Mouse (Mus musculus) ES-E14 (cell line): Measurements from ENCODE around the gene Slc24a1. TPM values are rescaled to one million over a fixed set of nuclear protein-coding genes. Genes with fewer than 3 reads are reported as not detected.

Experiments
- DNase-seq: peaks from one replicate; pipeline ENCODE4 v3.0.0-alpha.2; 2013; ENCODE audit warnings: low read depth, low spot score
- H3K27ac ChIP-seq: 2 replicates; pipeline ENCODE4 v1.5.1; 2012; ENCODE audit warnings: low read depth, mild to moderate bottlenecking, low read length, moderate library complexity, mixed read lengths; ENCODE audit not compliant: poor library complexity, insufficient read depth, severe bottlenecking
- H3K36me3 ChIP-seq: 2 replicates; pipeline ENCODE4 v1.6.1; 2012; ENCODE audit warnings: mild to moderate bottlenecking, low read length, moderate library complexity, mixed read lengths; ENCODE audit not compliant: control insufficient read depth, poor library complexity, insufficient read depth, severe bottlenecking
- H3K4me1 ChIP-seq, 2 experiments: fragments of 150-350 bp in 1 of 2; sonication (generic) in 1 of 2; 2 replicates each; pipeline ENCODE4 v1.6.1; 2012; ENCODE audit warnings: low read length in 2 of 2, mild to moderate bottlenecking in 1 of 2, mixed read lengths in 1 of 2; ENCODE audit not compliant: control insufficient read depth in 2 of 2, insufficient read depth in 2 of 2, poor library complexity in 1 of 2
- H3K4me3 ChIP-seq, 2 experiments: fragments of 150-350 bp in 1 of 2; sonication (generic) in 1 of 2; 2 replicates each; pipeline ENCODE4 v1.5.1; 2012; ENCODE audit warnings: low read length in 2 of 2, low read depth in 1 of 2, mild to moderate bottlenecking in 1 of 2, mixed read lengths in 1 of 2; ENCODE audit not compliant: insufficient read depth in 1 of 2, poor library complexity in 1 of 2, severe bottlenecking in 1 of 2
- H3K9ac ChIP-seq: 2 replicates; pipeline ENCODE4 v1.6.1; 2012; ENCODE audit warnings: low read depth, mild to moderate bottlenecking, low read length, mixed read lengths; ENCODE audit not compliant: poor library complexity, insufficient read depth, severe bottlenecking
- H3K9me3 ChIP-seq: fragments of 150-350 bp; sonication (generic); 2 replicates; pipeline ENCODE4 v1.6.1; 2012; ENCODE audit warnings: low read depth, mild to moderate bottlenecking, low read length; ENCODE audit not compliant: control insufficient read depth, insufficient read depth
- CHD2 ChIP-seq: IDR thresholded peaks from 2 replicates; pipeline ENCODE4 v1.6.1; 2014; ENCODE audit warnings: mild to moderate bottlenecking, low read depth, low read length, inconsistent platforms
- HCFC1 ChIP-seq: IDR thresholded peaks from 2 replicates; pipeline ENCODE4 v1.6.1; 2012; ENCODE audit warnings: low read length, inconsistent platforms, borderline replicate concordance; ENCODE audit not compliant: insufficient read depth
- MAFK ChIP-seq: IDR thresholded peaks from 2 replicates; pipeline ENCODE4 v1.6.1; 2014; ENCODE audit warnings: mild to moderate bottlenecking, low read depth, low read length, inconsistent platforms; ENCODE audit not compliant: insufficient read depth
- ZC3H11A ChIP-seq: IDR thresholded peaks from 2 replicates; pipeline ENCODE4 v1.6.1; 2012; ENCODE audit warnings: low read depth, mild to moderate bottlenecking, inconsistent platforms, low read length, borderline replicate concordance
- ZNF384 ChIP-seq: IDR thresholded peaks from 2 replicates; pipeline ENCODE4 v1.6.1; 2012; ENCODE audit warnings: low read depth, low read length, inconsistent platforms
- in situ Hi-C, 2 experiments: fragments of 600-800 bp; cut with MboI; formaldehyde crosslinking; loops; one replicate each; pipeline ENCODE4 v1.15.1; 2025; ENCODE audit warnings: low sequenced_read_pairs in 2 of 2, inconsistent platforms in 1 of 2; ENCODE audit not compliant: unreplicated experiment in 2 of 2
- total RNA-seq: library from RNA; depleted of rRNA; stranded (reverse); fragments of 300-350 nt; gene quantifications from 2 replicates; pipeline ENCODE4 v1.2.3, GENCODE M21; 2012

Gene Slc24a1
- total RNA-seq, 1 experiment = 0.45 TPM

- H3K4me1 ChIP-seq = 0 out of 4 replicates have a peak, but pooled peaks cover 2 to 4% of the 10 kb centered on the region in 2 experiments
- DNase-seq = no peak
- no peak overlapping the region for H3K4me3 ChIP-seq
- no peaks in the 10 kb centered on the region for H3K9me3 ChIP-seq
- in situ Hi-C loops = no loop called here
- no peaks in the 10 kb centered on the region for H3K36me3 ChIP-seq
- TF ChIP-seq HCFC1 (no peak), MAFK (no peak), CHD2 (no peak), ZC3H11A (no peak), ZNF384 (no peak)
- H3K9ac ChIP-seq = no peak overlapping the region
- no peak overlapping the region for H3K27ac ChIP-seq
Observed at GRCm38 (mm10) chr9:64952055-64952454, 648 bp upstream of the Slc24a1 start.

GRCm38 (mm10) chr9:64947483-64948095 is 3.8 kb downstream of the Slc24a1 start:
- Histone ChIP-seq H3K9ac (no peak overlapping the region), H3K4me3 (no peak overlapping the region), H3K9me3 (no peaks in the 10 kb centered on the region), H3K36me3 (no peaks in the 10 kb centered on the region), H3K4me1 (0 out of 4 replicates have a peak, but pooled peaks cover 0 to 4% of the 10 kb centered on the region in 2 experiments), H3K27ac (no peak overlapping the region)
- DNase-seq = no peak
- no peak for TF ChIP-seq CHD2
- TF ChIP-seq ZNF384 = no peak
- no peak for TF ChIP-seq MAFK
- TF ChIP-seq ZC3H11A = no peak
- no peak for TF ChIP-seq HCFC1
- in situ Hi-C loops = no loop called here

- H3K27ac ChIP-seq = no peak overlapping the region
Observed at GRCm38 (mm10) chr9:64943997-64944396, 7.4 kb downstream of the Slc24a1 start.

GRCm38 (mm10) chr9:64941650-64942049 is 9.8 kb downstream of the Slc24a1 start:
- in situ Hi-C loops = no loop called here
- no peaks in the 10 kb centered on the region for H3K36me3 ChIP-seq
- no peak for TF ChIP-seq CHD2
- TF ChIP-seq ZC3H11A = no peak
- no peak for TF ChIP-seq ZNF384
- no peak for TF ChIP-seq HCFC1
- TF ChIP-seq MAFK = no peak

More at GRCm38 (mm10) chr9:64943997-64944396, 7.4 kb downstream of the Slc24a1 start:
- H3K4me3 ChIP-seq = peak overlapping the region; percentile 34 to 37
- H3K9me3 ChIP-seq = no peaks in the 10 kb centered on the region
- DNase-seq = no peak
- no peaks in the 10 kb centered on the region for H3K36me3 ChIP-seq
- 0 out of 4 replicates have a peak, but pooled peaks cover 0 to 2% of the 10 kb centered on the region in 2 experiments for H3K4me1 ChIP-seq
- in situ Hi-C loops = no loop called here
- H3K9ac ChIP-seq = no peak overlapping the region
- no peak for TF ChIP-seq CHD2
- TF ChIP-seq ZC3H11A = no peak
- no peak for TF ChIP-seq HCFC1
- no peak for TF ChIP-seq ZNF384
- no peak for TF ChIP-seq MAFK

More at GRCm38 (mm10) chr9:64941650-64942049, 9.8 kb downstream of the Slc24a1 start:
- Histone ChIP-seq H3K27ac (no peak overlapping the region), H3K4me3 (no peak overlapping the region), H3K9me3 (no peaks in the 10 kb centered on the region), H3K9ac (no peak overlapping the region), H3K4me1 (no peaks in the 10 kb centered on the region)
- DNase-seq = no peak
